Comparison of ENCODE assay signal across 8 mouse cellular contexts in genomic region chr9:123986217-123986616, GRCm38 (mm10). TPM values are rescaled to one million over a fixed set of nuclear protein-coding genes. Genes with fewer than 3 reads are reported as not detected.
DNase-seq lines count a peak whose midpoint lies in the region; ATAC-seq lines count a peak whose summit lies in the region.
"Had no signal": no experiment of that assay in that cellular context is flagged by ENCODE, and none has a peak within 500 bp of the region (broad histone marks: within the 10 kb centered on the region; RNA-seq: fewer than 3 reads in every experiment).

No protein-coding gene starts in this region.

- H3K36me3 ChIP-seq in liver, embryonic 11.5 days (ENCODE audit: control insufficient read depth, insufficient read depth, low read length), result no peaks in the 10 kb centered on the region

- H3K27me3 ChIP-seq in liver, embryonic 11.5 days (replicated peaks; ENCODE audit: control insufficient read depth, insufficient read depth, low read length), result no peaks in the 10 kb centered on the region

- H3K4me2 ChIP-seq in liver, embryonic 11.5 days, result no peak overlapping the region

- H3K9me3 ChIP-seq in liver, embryonic 11.5 days (ENCODE audit: control insufficient read depth, low read length), result no peaks in the 10 kb centered on the region

- ATAC-seq in liver, embryonic 11.5 days (replicated peaks; ENCODE audit: low FRiP score), result peak; percentile 68

- H3K27ac ChIP-seq in liver, embryonic 11.5 days (ENCODE audit: low read depth, low read length), result no peak overlapping the region

- no peak overlapping the region for H3K9ac ChIP-seq in liver, embryonic 11.5 days (ENCODE audit: low read depth, low read length)

- DNase-seq in left cerebral cortex, postnatal 10 days (ENCODE audit: extremely low spot score in 1 of 2, low spot score in 2 of 2), result peak; percentile 15 to 31
- DNase-seq in left cerebral cortex, postnatal 4 days, result no peak
- DNase-seq in brain, adult 2 months (ENCODE audit: low read depth, low spot score), result peak; percentile 41
- DNase-seq in liver, embryonic 11.5 days (ENCODE audit: low spot score), result no peak
- DNase-seq in spleen, postnatal 36 days (ENCODE audit: low spot score in 2 of 2), result peak; percentile 79 to 87
- DNase-seq in cerebellum, postnatal 25 days, result no peak
- DNase-seq in right cerebral cortex, postnatal 4 days, result no peak

- H3K4me3 ChIP-seq in liver, embryonic 11.5 days (ENCODE audit: low read depth, low read length), result no peak overlapping the region

- intact Hi-C loops in left cerebral cortex, postnatal 10 days (cut with DNase I), result no loop called here
- intact Hi-C loops in left cerebral cortex, postnatal 4 days (cut with DNase I), result no loop called here

- H3K4me1 ChIP-seq in liver, embryonic 11.5 days (replicated peaks; ENCODE audit: control insufficient read depth, insufficient read depth, low read length), result peaks cover 44% of the 10 kb centered on the region

- 40% methylated on average over 2 of the region's 2 CpGs for WGBS in liver, embryonic 11.5 days

RNA-seq across cellular contexts. Expression of gene Ccr1l1, which starts 8.0 kb away (rescaled TPM):
- not detected for total RNA-seq in left cerebral cortex, postnatal 10 days (2021)
- not detected for total RNA-seq in left cerebral cortex, postnatal 4 days (2021)
- polyA plus RNA-seq in liver, embryonic 11.5 days (2014; fragmentation: Nextera tagmentation; extraction: Ambion mirVana), result not detected in 2 replicates
- polyA plus RNA-seq: neural tube, embryonic 11.5 days had no signal

RNA-seq across cellular contexts. Expression of gene Ccr1, which starts 17.7 kb away (rescaled TPM):
- total RNA-seq in left cerebral cortex, postnatal 10 days (2021), result 1 to 10 TPM; 1.2 to 1.9 TPM
- under 1 TPM; 0.56 to 0.74 TPM for total RNA-seq in left cerebral cortex, postnatal 4 days (2021)
- 1.9 and 2.0 TPM in 2 replicates for polyA plus RNA-seq in liver, embryonic 11.5 days (2014; fragmentation: Nextera tagmentation; extraction: Ambion mirVana)

RNA-seq across cellular contexts. Expression of gene Ccr3, which starts 35.6 kb away (rescaled TPM):
- under 1 TPM in 1 of 2 experiments, not detected in 1; 0.10 TPM for total RNA-seq in left cerebral cortex, postnatal 10 days (2021)
- not detected for total RNA-seq in left cerebral cortex, postnatal 4 days (2021)
- polyA plus RNA-seq in liver, embryonic 11.5 days (2014; fragmentation: Nextera tagmentation; extraction: Ambion mirVana), result 0.04 and 0.05 TPM in 2 replicates
- polyA plus RNA-seq: neural tube, embryonic 11.5 days had no signal

Comparison
In these comparisons a context has a peak if more than half of its experiments do, and no peak if none do; other contexts are left out.
1. DNase-seq: peak in left cerebral cortex, postnatal 10 days (2 of 2), brain, adult 2 months (single experiment) and spleen, postnatal 36 days (2 of 2); none in left cerebral cortex, postnatal 4 days (single experiment), liver, embryonic 11.5 days (single experiment), cerebellum, postnatal 25 days (0 of 2) and right cerebral cortex, postnatal 4 days (single experiment).